Mouse (Mus musculus): ENCODE results near the gene Ephb1. TPM values are rescaled to one million over a fixed set of nuclear protein-coding genes. Genes with fewer than 3 reads are reported as not detected.

Gene Ephb1
- polyA plus RNA-seq, 1 experiment: 3.0 TPM

DNA sequence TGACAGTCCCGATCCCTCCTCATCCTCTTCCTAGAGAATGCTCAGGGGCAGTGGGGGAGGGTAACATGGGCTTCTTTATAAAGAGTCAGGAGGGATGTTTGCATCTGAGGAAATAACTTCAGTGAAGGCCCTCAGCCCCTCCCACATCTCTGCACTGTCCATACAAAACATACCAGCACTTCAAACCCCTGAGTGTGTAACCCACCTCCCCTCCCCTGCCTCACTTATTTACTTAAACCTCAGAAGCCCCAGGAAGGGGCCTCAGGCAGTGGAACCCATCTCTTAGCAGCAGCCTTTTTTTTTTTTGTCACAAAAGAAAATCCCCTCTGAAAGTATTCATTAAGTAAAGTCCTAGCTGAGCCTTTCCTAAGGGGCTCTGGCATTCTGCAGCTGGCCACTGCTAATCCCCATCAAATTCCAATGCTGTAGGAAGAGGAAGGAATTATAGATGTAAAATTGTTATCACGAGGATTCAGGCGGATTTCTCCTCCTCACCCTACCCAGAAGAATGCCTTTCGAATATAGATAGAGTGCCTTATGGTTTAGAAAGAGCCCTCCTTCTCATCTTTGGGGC is 231.5 kb downstream of the Ephb1 start:
- H3K27ac ChIP-seq (ENCODE audit: control insufficient read depth, insufficient read depth, low read depth, low read length): no peak overlapping the region
- no peaks in the 10 kb centered on the region for H3K27me3 ChIP-seq (ENCODE audit: control insufficient read depth, insufficient read depth, low read length)
- no peak overlapping the region for H3K4me3 ChIP-seq (ENCODE audit: control insufficient read depth, low read depth, low read length)
- TF ChIP-seq POLR2A (IDR thresholded peaks at IDR 0.05; ENCODE audit: control insufficient read depth, low read depth, low read length): no peak
- TF ChIP-seq CTCF (IDR thresholded peaks at IDR 0.05; ENCODE audit: control insufficient read depth, insufficient read depth, insufficient replicate concordance, low read depth, low read length): no peak
- H3K4me1 ChIP-seq (ENCODE audit: control insufficient read depth, insufficient read depth, low read length): no peaks in the 10 kb centered on the region
- H3K36me3 ChIP-seq (ENCODE audit: control insufficient read depth, insufficient read depth, low read length): no peaks in the 10 kb centered on the region

DNA sequence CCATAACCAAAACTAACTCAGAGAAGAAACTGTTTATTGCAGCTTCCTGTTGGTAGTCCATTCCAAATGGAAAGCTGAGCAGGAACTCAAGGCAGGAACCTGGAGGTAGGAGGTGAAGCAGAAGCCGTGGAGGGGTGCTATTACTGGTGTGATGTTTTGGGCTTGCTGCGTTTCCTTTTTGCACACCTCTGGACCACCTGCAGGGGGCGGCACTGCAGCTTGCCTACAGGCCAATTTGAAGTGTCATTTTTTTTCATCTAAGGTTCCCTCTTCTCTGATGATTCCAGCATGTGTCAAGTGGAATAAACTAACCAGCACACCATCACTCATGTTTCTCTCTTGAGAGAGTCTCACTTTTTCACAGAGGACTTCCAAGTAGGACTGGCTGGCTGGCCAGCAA is 235.1 kb downstream of the Ephb1 start:
- TF ChIP-seq CTCF (IDR thresholded peaks at IDR 0.05; ENCODE audit: control insufficient read depth, insufficient read depth, insufficient replicate concordance, low read depth, low read length) (peak; percentile 43; the same call in 1 of the 2 replicates), POLR2A (IDR thresholded peaks at IDR 0.05; ENCODE audit: control insufficient read depth, low read depth, low read length) (no peak)
- Histone ChIP-seq H3K36me3 (ENCODE audit: control insufficient read depth, insufficient read depth, low read length) (no peaks in the 10 kb centered on the region), H3K27me3 (ENCODE audit: control insufficient read depth, insufficient read depth, low read length) (no peaks in the 10 kb centered on the region), H3K27ac (ENCODE audit: control insufficient read depth, insufficient read depth, low read depth, low read length) (no peak overlapping the region), H3K4me1 (ENCODE audit: control insufficient read depth, insufficient read depth, low read length) (no peaks in the 10 kb centered on the region), H3K4me3 (ENCODE audit: control insufficient read depth, low read depth, low read length) (no peak overlapping the region)

GRCm38 (mm10) chr9:102115326-102115725 is 239.2 kb downstream of the Ephb1 start:
- Histone ChIP-seq H3K27ac (ENCODE audit: control insufficient read depth, insufficient read depth, low read depth, low read length) (no peak overlapping the region), H3K4me3 (ENCODE audit: control insufficient read depth, low read depth, low read length) (no peak overlapping the region), H3K27me3 (ENCODE audit: control insufficient read depth, insufficient read depth, low read length) (no peaks in the 10 kb centered on the region), H3K4me1 (ENCODE audit: control insufficient read depth, insufficient read depth, low read length) (no peaks in the 10 kb centered on the region), H3K36me3 (ENCODE audit: control insufficient read depth, insufficient read depth, low read length) (no peaks in the 10 kb centered on the region)
- TF ChIP-seq CTCF (IDR thresholded peaks at IDR 0.05; ENCODE audit: control insufficient read depth, insufficient read depth, insufficient replicate concordance, low read depth, low read length): no peak
- TF ChIP-seq POLR2A (IDR thresholded peaks at IDR 0.05; ENCODE audit: control insufficient read depth, low read depth, low read length): no peak

GRCm38 (mm10) chr9:102111471-102111870 is 243.0 kb downstream of the Ephb1 start:
- H3K27me3 ChIP-seq (ENCODE audit: control insufficient read depth, insufficient read depth, low read length): no peaks in the 10 kb centered on the region
- no peaks in the 10 kb centered on the region for H3K36me3 ChIP-seq (ENCODE audit: control insufficient read depth, insufficient read depth, low read length)
- no peak overlapping the region for H3K27ac ChIP-seq (ENCODE audit: control insufficient read depth, insufficient read depth, low read depth, low read length)
- H3K4me1 ChIP-seq (ENCODE audit: control insufficient read depth, insufficient read depth, low read length): no peaks in the 10 kb centered on the region
- no peak for TF ChIP-seq CTCF (IDR thresholded peaks at IDR 0.05; ENCODE audit: control insufficient read depth, insufficient read depth, insufficient replicate concordance, low read depth, low read length)
- TF ChIP-seq POLR2A (IDR thresholded peaks at IDR 0.05; ENCODE audit: control insufficient read depth, low read depth, low read length): no peak
- H3K4me3 ChIP-seq (ENCODE audit: control insufficient read depth, low read depth, low read length): no peak overlapping the region

DNA sequence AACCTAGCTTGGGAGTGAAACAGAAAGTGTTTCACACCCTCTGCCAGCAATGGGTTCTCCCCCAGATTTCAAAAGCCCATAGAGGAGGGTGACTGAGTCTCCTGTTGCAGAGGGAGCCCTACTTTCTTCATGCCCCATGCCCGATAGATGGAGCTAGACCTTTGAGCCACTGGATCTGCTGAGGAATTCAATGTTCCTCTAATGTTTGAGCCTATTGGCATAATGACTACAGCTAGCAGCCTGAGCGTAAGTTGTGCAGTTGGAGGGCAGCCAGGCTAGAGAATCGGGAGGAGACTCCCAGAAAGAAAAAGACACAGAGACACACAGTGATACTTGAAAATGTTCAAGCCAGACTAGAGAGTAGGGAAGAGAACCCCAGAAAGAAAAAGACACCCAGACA is 246.5 kb downstream of the Ephb1 start:
- Histone ChIP-seq H3K27me3 (ENCODE audit: control insufficient read depth, insufficient read depth, low read length) (no peaks in the 10 kb centered on the region), H3K4me1 (ENCODE audit: control insufficient read depth, insufficient read depth, low read length) (no peaks in the 10 kb centered on the region), H3K36me3 (ENCODE audit: control insufficient read depth, insufficient read depth, low read length) (no peaks in the 10 kb centered on the region), H3K4me3 (ENCODE audit: control insufficient read depth, low read depth, low read length) (no peak overlapping the region), H3K27ac (ENCODE audit: control insufficient read depth, insufficient read depth, low read depth, low read length) (no peak overlapping the region)
- no peak for TF ChIP-seq POLR2A (IDR thresholded peaks at IDR 0.05; ENCODE audit: control insufficient read depth, low read depth, low read length)
- no peak for TF ChIP-seq CTCF (IDR thresholded peaks at IDR 0.05; ENCODE audit: control insufficient read depth, insufficient read depth, insufficient replicate concordance, low read depth, low read length)

DNA sequence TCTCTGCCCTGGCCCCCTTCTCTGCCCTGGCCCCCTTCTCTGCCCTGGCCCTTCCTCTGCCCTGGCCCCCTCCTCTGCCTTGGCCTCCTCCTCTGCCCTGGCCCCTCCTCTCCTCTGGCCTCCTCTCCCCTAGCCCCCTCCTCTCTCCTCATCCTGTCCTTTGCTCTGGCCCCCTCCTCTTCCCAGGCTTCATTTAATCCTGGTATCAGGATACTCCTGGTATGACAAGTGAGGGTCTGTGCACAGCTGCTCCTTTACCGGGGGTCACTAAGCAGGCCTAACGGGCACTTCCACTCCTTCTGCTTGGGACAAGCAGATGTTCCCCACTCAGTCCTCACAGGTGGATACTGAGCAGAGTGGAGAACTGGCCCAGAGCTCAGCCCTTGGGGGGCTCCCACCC is 247.3 kb downstream of the Ephb1 start:
- Histone ChIP-seq H3K4me3 (ENCODE audit: control insufficient read depth, low read depth, low read length) (no peak overlapping the region), H3K27me3 (ENCODE audit: control insufficient read depth, insufficient read depth, low read length) (no peaks in the 10 kb centered on the region), H3K27ac (ENCODE audit: control insufficient read depth, insufficient read depth, low read depth, low read length) (no peak overlapping the region), H3K36me3 (ENCODE audit: control insufficient read depth, insufficient read depth, low read length) (no peaks in the 10 kb centered on the region), H3K4me1 (ENCODE audit: control insufficient read depth, insufficient read depth, low read length) (no peaks in the 10 kb centered on the region)
- TF ChIP-seq CTCF (IDR thresholded peaks at IDR 0.05; ENCODE audit: control insufficient read depth, insufficient read depth, insufficient replicate concordance, low read depth, low read length) (no peak), POLR2A (IDR thresholded peaks at IDR 0.05; ENCODE audit: control insufficient read depth, low read depth, low read length) (no peak)

GRCm38 (mm10) chr9:102096825-102097224 is 257.7 kb downstream of the Ephb1 start:
- Histone ChIP-seq H3K27me3 (ENCODE audit: control insufficient read depth, insufficient read depth, low read length) (no peaks in the 10 kb centered on the region), H3K27ac (ENCODE audit: control insufficient read depth, insufficient read depth, low read depth, low read length) (no peak overlapping the region), H3K4me3 (ENCODE audit: control insufficient read depth, low read depth, low read length) (no peak overlapping the region), H3K36me3 (ENCODE audit: control insufficient read depth, insufficient read depth, low read length) (no peaks in the 10 kb centered on the region), H3K4me1 (ENCODE audit: control insufficient read depth, insufficient read depth, low read length) (no peaks in the 10 kb centered on the region)
- TF ChIP-seq POLR2A (IDR thresholded peaks at IDR 0.05; ENCODE audit: control insufficient read depth, low read depth, low read length) (no peak), CTCF (IDR thresholded peaks at IDR 0.05; ENCODE audit: control insufficient read depth, insufficient read depth, insufficient replicate concordance, low read depth, low read length) (no peak)

DNA sequence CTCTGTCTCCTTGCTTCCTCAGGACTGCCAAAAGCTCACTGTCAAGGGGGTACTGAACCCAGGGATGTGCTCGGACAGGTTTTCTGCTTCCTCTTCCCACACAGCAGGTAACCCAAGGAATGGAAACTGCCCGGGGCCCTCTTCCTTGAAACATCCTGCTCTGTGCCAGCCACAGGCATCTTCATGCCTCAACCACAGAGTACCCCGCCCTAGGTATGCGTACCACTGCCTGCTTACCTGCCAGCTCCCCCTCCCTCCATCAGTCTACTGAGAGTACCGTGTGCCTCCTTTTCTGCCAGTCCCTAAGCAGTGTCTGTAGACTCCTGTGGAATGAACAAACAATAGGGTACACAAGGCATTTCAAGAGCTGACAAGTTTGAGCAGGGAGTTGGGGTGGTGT is 265.9 kb downstream of the Ephb1 start:
- H3K36me3 ChIP-seq (ENCODE audit: control insufficient read depth, insufficient read depth, low read length): no peaks in the 10 kb centered on the region
- TF ChIP-seq POLR2A (IDR thresholded peaks at IDR 0.05; ENCODE audit: control insufficient read depth, low read depth, low read length) (no peak), CTCF (IDR thresholded peaks at IDR 0.05; ENCODE audit: control insufficient read depth, insufficient read depth, insufficient replicate concordance, low read depth, low read length) (no peak)
- peaks cover 17% of the 10 kb centered on the region for H3K4me1 ChIP-seq (ENCODE audit: control insufficient read depth, insufficient read depth, low read length)
- no peaks in the 10 kb centered on the region for H3K27me3 ChIP-seq (ENCODE audit: control insufficient read depth, insufficient read depth, low read length)
- H3K27ac ChIP-seq (ENCODE audit: control insufficient read depth, insufficient read depth, low read depth, low read length): no peak overlapping the region
- H3K4me3 ChIP-seq (ENCODE audit: control insufficient read depth, low read depth, low read length): no peak overlapping the region
